Mouse (Mus musculus): ENCODE results near the gene Wipf2. TPM values are rescaled to one million over a fixed set of nuclear protein-coding genes. Genes with fewer than 3 reads are reported as not detected.

Gene Wipf2
- total and polyA plus RNA-seq, 3 experiments: 2.9 to 7.1 TPM; not detected in 1

DNA sequence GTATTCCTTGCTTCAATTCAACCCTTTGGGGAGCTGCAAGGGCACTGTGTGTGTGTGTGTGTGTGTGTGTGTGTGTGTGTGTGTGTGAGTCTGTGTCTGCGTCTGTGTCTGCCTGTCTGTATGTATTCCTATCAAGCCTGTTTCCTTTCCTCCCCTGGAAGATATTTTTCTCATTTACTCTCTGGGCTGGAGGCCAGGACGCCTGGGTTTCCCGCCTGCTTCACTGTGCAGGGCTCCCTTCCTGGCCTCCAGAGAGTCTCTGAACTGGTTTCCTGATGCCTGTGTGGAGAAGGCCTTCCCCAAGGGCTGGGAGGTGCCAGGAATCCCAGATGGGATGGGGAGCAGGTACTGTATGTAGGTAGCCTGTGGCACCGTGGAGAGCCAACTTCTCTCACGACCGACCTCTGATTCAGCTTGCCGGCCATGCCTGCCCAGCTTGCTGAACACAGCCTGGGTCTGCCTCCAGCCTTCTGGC lies 66.7 kb downstream of the Wipf2 start:
- H3K79me2 ChIP-seq (ENCODE audit: control insufficient read depth, insufficient read depth, low read length, poor library complexity): no peaks in the 10 kb centered on the region
- no peaks in the 10 kb centered on the region for H3K9me3 ChIP-seq (replicated peaks; ENCODE audit: insufficient read depth, low read length)
- H3K4me1 ChIP-seq (ENCODE audit: control insufficient read depth in 1 of 2, insufficient read depth in 2 of 2, low read length in 2 of 2): peaks cover 10 to 15% of the 10 kb centered on the region in 2 experiments
- no peaks in the 10 kb centered on the region for H3K27me3 ChIP-seq (ENCODE audit: control insufficient read depth in 1 of 2, insufficient read depth in 2 of 2, low read length in 2 of 2)
- DNase-seq (ENCODE audit: low read depth, low spot score): no peak
- H3K4me3 ChIP-seq (ENCODE audit: control insufficient read depth in 1 of 2, insufficient read depth in 1 of 2, low read depth in 2 of 2, low read length in 2 of 2): no peak overlapping the region
- H3K9ac ChIP-seq (ENCODE audit: control insufficient read depth, low read depth, low read length, poor library complexity, severe bottlenecking): no peak overlapping the region
- TF ChIP-seq MYC (IDR thresholded peaks at IDR 0.05; ENCODE audit: low read depth, low read length): no peak
- no peak for TF ChIP-seq MYB (IDR thresholded peaks at IDR 0.05; ENCODE audit: low read depth, low read length)
- no peak for TF ChIP-seq BHLHE40 (IDR thresholded peaks at IDR 0.05; ENCODE audit: borderline replicate concordance, low read depth, low read length)
- no peak for TF ChIP-seq ETS1 (IDR thresholded peaks at IDR 0.05; ENCODE audit: low read depth, low read length)
- no peak for TF ChIP-seq EP300 (IDR thresholded peaks at IDR 0.05; ENCODE audit: low read depth in 1 of 2, low read length in 2 of 2)
- no peak overlapping the region for H3K27ac ChIP-seq (ENCODE audit: control insufficient read depth, low read depth, low read length)
- peaks cover 0 to 7% of the 10 kb centered on the region in 2 experiments; a peak in 2 of 4 replicates for H3K36me3 ChIP-seq (ENCODE audit: control insufficient read depth in 1 of 2, insufficient read depth in 2 of 2, low read length in 2 of 2)

- no peak overlapping the region for H3K27ac ChIP-seq (ENCODE audit: control insufficient read depth, low read depth, low read length)
- no peaks in the 10 kb centered on the region for H3K27me3 ChIP-seq (ENCODE audit: control insufficient read depth in 1 of 2, insufficient read depth in 2 of 2, low read length in 2 of 2)
- H3K79me2 ChIP-seq (ENCODE audit: control insufficient read depth, insufficient read depth, low read length, poor library complexity): no peaks in the 10 kb centered on the region
- no peaks in the 10 kb centered on the region for H3K36me3 ChIP-seq (ENCODE audit: control insufficient read depth in 1 of 2, insufficient read depth in 2 of 2, low read length in 2 of 2)
- no peak overlapping the region for H3K9ac ChIP-seq (ENCODE audit: control insufficient read depth, low read depth, low read length, poor library complexity, severe bottlenecking)
- no peak for DNase-seq (ENCODE audit: low read depth, low spot score)
- H3K4me3 ChIP-seq (ENCODE audit: control insufficient read depth in 1 of 2, insufficient read depth in 1 of 2, low read depth in 2 of 2, low read length in 2 of 2): no peak overlapping the region
- TF ChIP-seq BHLHE40 (IDR thresholded peaks at IDR 0.05; ENCODE audit: borderline replicate concordance, low read depth, low read length) (no peak), MAFK (IDR thresholded peaks at IDR 0.05; ENCODE audit: borderline replicate concordance, low read depth, low read length) (no peak), MYC (IDR thresholded peaks at IDR 0.05; ENCODE audit: low read depth, low read length) (no peak), USF2 (IDR thresholded peaks at IDR 0.05; ENCODE audit: borderline replicate concordance in 1 of 2, insufficient read depth in 1 of 2, low read depth in 1 of 2, low read length in 2 of 2) (no peak), NELFE (IDR thresholded peaks at IDR 0.05; ENCODE audit: low read depth, low read length) (no peak), TCF12 (IDR thresholded peaks at IDR 0.05; ENCODE audit: low read depth, low read length) (no peak), MEF2A (IDR thresholded peaks at IDR 0.05; ENCODE audit: extremely low read depth, insufficient replicate concordance, low read depth, low read length, poor library complexity, severe bottlenecking) (no peak), CTCF (IDR thresholded peaks at IDR 0.05 in 2 of 3, conservative IDR thresholded peaks at IDR 0.05 in 1 of 3; ENCODE audit: control insufficient read depth in 1 of 3, insufficient read depth in 1 of 3, low read depth in 2 of 3, low read length in 3 of 3, poor library complexity in 1 of 3, severe bottlenecking in 1 of 3) (no peak), CHD1 (IDR thresholded peaks at IDR 0.05; ENCODE audit: low read depth, low read length) (no peak), RAD21 (IDR thresholded peaks at IDR 0.05; ENCODE audit: low read depth, low read length) (no peak), RCOR1 (IDR thresholded peaks at IDR 0.05; ENCODE audit: low read depth, low read length) (no peak)
- no peaks in the 10 kb centered on the region for H3K9me3 ChIP-seq (replicated peaks; ENCODE audit: insufficient read depth, low read length)
- H3K4me1 ChIP-seq (ENCODE audit: control insufficient read depth in 1 of 2, insufficient read depth in 2 of 2, low read length in 2 of 2): peaks cover 3 to 9% of the 10 kb centered on the region in 2 experiments; a peak in 3 of 4 replicates
Measured at GRCm38 (mm10) chr11:98930773-98931512, 67.5 kb downstream of the Wipf2 start.

All from MEL (cell line).